Mouse (Mus musculus): Measurements from ENCODE around the gene Fbh1. TPM values are rescaled to one million over a fixed set of nuclear protein-coding genes. Genes with fewer than 3 reads are reported as not detected.

The Fbh1 gene
- polyA plus RNA-seq, 1 experiment from 2014 or later = 134 TPM

- H3K27ac ChIP-seq (replicated peaks) = no peak overlapping the region
- no peaks in the 10 kb centered on the region for H3K9me3 ChIP-seq
- no peaks in the 10 kb centered on the region for H3K27me3 ChIP-seq
- no peak overlapping the region for H3K9ac ChIP-seq
- H3K4me3 ChIP-seq = no peak overlapping the region
- ATAC-seq (ENCODE audit: low read depth) = no peak
- H3K36me3 ChIP-seq = peaks cover 71% of the 10 kb centered on the region
- peaks cover 6% of the 10 kb centered on the region; the same call in 1 of the 2 replicates for H3K4me1 ChIP-seq (replicated peaks)
- WGBS = 91% methylated on average over 10 of the region's 10 CpGs
- H3K4me2 ChIP-seq = no peak overlapping the region
Measured at GRCm38 (mm10) chr2:11767161-11767545, 10.2 kb downstream of the Fbh1 start.

- no peak overlapping the region for H3K4me3 ChIP-seq
- WGBS = 80% methylated on average over 5 of the region's 5 CpGs
- no peak for ATAC-seq (ENCODE audit: low read depth)
- H3K4me2 ChIP-seq = no peak overlapping the region
- peaks cover 77% of the 10 kb centered on the region for H3K36me3 ChIP-seq
- no peak overlapping the region for H3K27ac ChIP-seq (replicated peaks)
- H3K4me1 ChIP-seq (replicated peaks) = peaks cover 1% of the 10 kb centered on the region; the same call in 1 of the 2 replicates
- H3K27me3 ChIP-seq = no peaks in the 10 kb centered on the region
- no peak overlapping the region for H3K9ac ChIP-seq
- H3K9me3 ChIP-seq = no peaks in the 10 kb centered on the region
Measured at GRCm38 (mm10) chr2:11766485-11767160, 10.8 kb downstream of the Fbh1 start.

GRCm38 (mm10) chr2:11765694-11766093 is 11.7 kb downstream of the Fbh1 start:
- no peak overlapping the region for H3K27ac ChIP-seq (replicated peaks)
- ATAC-seq (ENCODE audit: low read depth) = no peak
- H3K36me3 ChIP-seq = peaks cover 86% of the 10 kb centered on the region
- no peak overlapping the region for H3K4me3 ChIP-seq
- no peaks in the 10 kb centered on the region for H3K27me3 ChIP-seq
- no peak overlapping the region for H3K9ac ChIP-seq
- WGBS = 84% methylated on average over 4 of the region's 4 CpGs
- no peaks in the 10 kb centered on the region for H3K4me1 ChIP-seq (replicated peaks)
- H3K9me3 ChIP-seq = no peaks in the 10 kb centered on the region
- H3K4me2 ChIP-seq = no peak overlapping the region

- no peaks in the 10 kb centered on the region for H3K4me1 ChIP-seq (replicated peaks)
Measured at GRCm38 (mm10) chr2:11762541-11762940, 14.8 kb downstream of the Fbh1 start.

GRCm38 (mm10) chr2:11739516-11740051 is 37.8 kb downstream of the Fbh1 start:
- Histone ChIP-seq H3K9me3 (no peaks in the 10 kb centered on the region), H3K27ac (replicated peaks) (no peak overlapping the region), H3K4me1 (replicated peaks) (no peaks in the 10 kb centered on the region), H3K4me2 (no peak overlapping the region), H3K4me3 (no peak overlapping the region), H3K27me3 (no peaks in the 10 kb centered on the region), H3K36me3 (peaks cover 72% of the 10 kb centered on the region), H3K9ac (no peak overlapping the region)
- ATAC-seq (ENCODE audit: low read depth) = no peak
- WGBS = 96% methylated on average over 4 of the region's 4 CpGs

More at GRCm38 (mm10) chr2:11762541-11762940, 14.8 kb downstream of the Fbh1 start:
- no peak for ATAC-seq (ENCODE audit: low read depth)
- H3K27ac ChIP-seq (replicated peaks) = no peak overlapping the region
- H3K27me3 ChIP-seq = no peaks in the 10 kb centered on the region
- no peaks in the 10 kb centered on the region for H3K9me3 ChIP-seq
- H3K4me3 ChIP-seq = no peak overlapping the region
- H3K9ac ChIP-seq = no peak overlapping the region
- no peak overlapping the region for H3K4me2 ChIP-seq
- H3K36me3 ChIP-seq = peaks cover 98% of the 10 kb centered on the region
- 98% methylated on average over 4 of the region's 4 CpGs for WGBS

- H3K27me3 ChIP-seq = no peaks in the 10 kb centered on the region
- H3K4me2 ChIP-seq = no peak overlapping the region
- no peaks in the 10 kb centered on the region for H3K9me3 ChIP-seq
- no peak overlapping the region for H3K4me3 ChIP-seq
- no peak for ATAC-seq (ENCODE audit: low read depth)
- no peaks in the 10 kb centered on the region for H3K4me1 ChIP-seq (replicated peaks)
- no peak overlapping the region for H3K27ac ChIP-seq (replicated peaks)
- peaks cover 64% of the 10 kb centered on the region for H3K36me3 ChIP-seq
- WGBS = 91% methylated on average over 3 of the region's 3 CpGs
- H3K9ac ChIP-seq = no peak overlapping the region
Measured at GRCm38 (mm10) chr2:11738794-11739193, 38.6 kb downstream of the Fbh1 start.

- no peak overlapping the region for H3K4me3 ChIP-seq
- H3K27ac ChIP-seq (replicated peaks) = no peak overlapping the region
- WGBS = 86% methylated on average over 6 of the region's 6 CpGs
- H3K4me1 ChIP-seq (replicated peaks) = no peaks in the 10 kb centered on the region
- ATAC-seq (ENCODE audit: low read depth) = no peak
- H3K9me3 ChIP-seq = no peaks in the 10 kb centered on the region
- peaks cover 34% of the 10 kb centered on the region for H3K36me3 ChIP-seq
- H3K9ac ChIP-seq = no peak overlapping the region
- H3K27me3 ChIP-seq = no peaks in the 10 kb centered on the region
- H3K4me2 ChIP-seq = no peak overlapping the region
Measured at GRCm38 (mm10) chr2:11735853-11736252, 41.5 kb downstream of the Fbh1 start.

- 60% methylated on average over 5 of the region's 5 CpGs for WGBS
- no peak overlapping the region for H3K9ac ChIP-seq
- no peaks in the 10 kb centered on the region for H3K9me3 ChIP-seq
- H3K27ac ChIP-seq (replicated peaks) = no peak overlapping the region
- H3K4me3 ChIP-seq = no peak overlapping the region
- ATAC-seq (ENCODE audit: low read depth) = no peak
- no peaks in the 10 kb centered on the region for H3K27me3 ChIP-seq
- peaks cover 6% of the 10 kb centered on the region for H3K36me3 ChIP-seq
- H3K4me2 ChIP-seq = no peak overlapping the region
- H3K4me1 ChIP-seq (replicated peaks) = no peaks in the 10 kb centered on the region
Measured at GRCm38 (mm10) chr2:11732978-11733377, 44.4 kb downstream of the Fbh1 start.

- Histone ChIP-seq H3K9me3 (no peaks in the 10 kb centered on the region), H3K27ac (replicated peaks) (no peak overlapping the region), H3K27me3 (no peaks in the 10 kb centered on the region), H3K4me3 (no peak overlapping the region), H3K4me2 (no peak overlapping the region), H3K9ac (no peak overlapping the region), H3K36me3 (no peaks in the 10 kb centered on the region), H3K4me1 (replicated peaks) (no peaks in the 10 kb centered on the region)
- 60% methylated on average over 3 of the region's 3 CpGs for WGBS
- no peak for ATAC-seq (ENCODE audit: low read depth)
Measured at GRCm38 (mm10) chr2:11729091-11729490, 48.3 kb downstream of the Fbh1 start.

- Histone ChIP-seq H3K4me3 (no peak overlapping the region), H3K4me2 (no peak overlapping the region), H3K27ac (replicated peaks) (no peak overlapping the region), H3K9ac (no peak overlapping the region), H3K4me1 (replicated peaks) (no peaks in the 10 kb centered on the region), H3K9me3 (no peaks in the 10 kb centered on the region), H3K36me3 (no peaks in the 10 kb centered on the region), H3K27me3 (no peaks in the 10 kb centered on the region)
- ATAC-seq (ENCODE audit: low read depth) = no peak
- WGBS = 92% methylated on average over 5 of the region's 5 CpGs
Measured at GRCm38 (mm10) chr2:11727574-11727973, 49.8 kb downstream of the Fbh1 start.

GRCm38 (mm10) chr2:11722564-11722963 is 54.8 kb downstream of the Fbh1 start:
- ATAC-seq (ENCODE audit: low read depth) = no peak
- no peak overlapping the region for H3K4me3 ChIP-seq
- H3K4me2 ChIP-seq = no peak overlapping the region
- H3K4me1 ChIP-seq (replicated peaks) = no peaks in the 10 kb centered on the region
- no peaks in the 10 kb centered on the region for H3K27me3 ChIP-seq
- no peak overlapping the region for H3K27ac ChIP-seq (replicated peaks)
- 90% methylated on average over 9 of the region's 9 CpGs for WGBS
- no peaks in the 10 kb centered on the region for H3K36me3 ChIP-seq
- no peaks in the 10 kb centered on the region for H3K9me3 ChIP-seq
- H3K9ac ChIP-seq = no peak overlapping the region

GRCm38 (mm10) chr2:11718573-11718972 is 58.8 kb downstream of the Fbh1 start:
- Histone ChIP-seq H3K4me1 (replicated peaks) (no peaks in the 10 kb centered on the region), H3K36me3 (no peaks in the 10 kb centered on the region), H3K9me3 (no peaks in the 10 kb centered on the region), H3K4me2 (no peak overlapping the region), H3K27ac (replicated peaks) (no peak overlapping the region), H3K9ac (no peak overlapping the region), H3K4me3 (no peak overlapping the region), H3K27me3 (no peaks in the 10 kb centered on the region)
- ATAC-seq (ENCODE audit: low read depth) = no peak
- WGBS = 96% methylated on average over 2 of the region's 2 CpGs

- H3K36me3 ChIP-seq = no peaks in the 10 kb centered on the region
- no peak overlapping the region for H3K4me3 ChIP-seq
- H3K4me2 ChIP-seq = no peak overlapping the region
- H3K4me1 ChIP-seq (replicated peaks) = no peaks in the 10 kb centered on the region
- H3K9me3 ChIP-seq = no peaks in the 10 kb centered on the region
- H3K27ac ChIP-seq (replicated peaks) = no peak overlapping the region
- H3K9ac ChIP-seq = no peak overlapping the region
- 87% methylated on average over 4 of the region's 4 CpGs for WGBS
- no peak for ATAC-seq (ENCODE audit: low read depth)
- H3K27me3 ChIP-seq = no peaks in the 10 kb centered on the region
Measured at GRCm38 (mm10) chr2:11714535-11714934, 62.8 kb downstream of the Fbh1 start.
